Mouse (Mus musculus) heart, postnatal 0 days (tissue): ENCODE results near the gene Selenom.

Source experiments
- CTCF ChIP-seq: IDR thresholded peaks from 2 replicates; pipeline ENCODE4 v1.5.1; 2016; ENCODE audit warnings: antibody characterized with exemption, control low read depth, low read depth
- EP300 ChIP-seq: IDR thresholded peaks from 2 replicates; pipeline ENCODE4 v1.6.1; 2016; ENCODE audit warnings: antibody characterized with exemption, low read depth

DNA sequence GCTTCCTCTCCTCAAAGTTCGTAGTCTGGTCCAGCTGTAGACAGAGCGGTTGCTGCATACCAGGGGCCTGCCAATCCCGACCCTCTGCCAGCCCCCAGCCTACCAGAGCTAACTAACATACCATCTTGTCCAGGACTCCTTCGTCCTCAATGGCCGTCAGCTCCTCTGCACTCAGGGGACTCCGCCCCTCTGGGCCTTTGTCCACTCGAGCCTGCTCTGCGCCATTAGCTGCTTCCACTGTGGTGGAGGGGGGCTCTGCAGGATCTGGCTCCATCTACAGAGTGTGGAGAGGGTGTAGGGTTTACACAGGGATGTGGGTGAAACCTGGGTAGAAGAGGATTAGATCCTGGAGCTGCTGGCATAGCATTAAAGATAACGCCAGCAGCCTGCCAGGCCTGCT is 11.7 kb downstream of the Selenom start:
- TF ChIP-seq CTCF (no peak), EP300 (no peak)
